Mouse (Mus musculus) megakaryocyte, adult 5-6 weeks (primary cell): ENCODE measurements around the gene Enox1. TPM values are rescaled to one million over a fixed set of nuclear protein-coding genes. Genes with fewer than 3 reads are reported as not detected.

ENCODE experiments used
- ATAC-seq: 2 replicates; pipeline ENCODE4 v1.8.0; 2016; ENCODE audit warnings: mild to moderate bottlenecking, inconsistent platforms; ENCODE audit not compliant: poor library complexity, severe bottlenecking
- total RNA-seq, 2 experiments: library from RNA; stranded (forward) in 1 of 2; stranded (reverse) in 1 of 2; fragments of 153-499, 151-499 nt in 1 of 2; fragments of 221-1000, 200-1000 nt in 1 of 2; gene quantifications; 2 replicates each; pipeline versions ENCODE4 v1.2.3 to v1.2.4; 2015 to 2017

Enox1 gene
- total RNA-seq, 2 experiments from 2014 or later, result not detected

DNA sequence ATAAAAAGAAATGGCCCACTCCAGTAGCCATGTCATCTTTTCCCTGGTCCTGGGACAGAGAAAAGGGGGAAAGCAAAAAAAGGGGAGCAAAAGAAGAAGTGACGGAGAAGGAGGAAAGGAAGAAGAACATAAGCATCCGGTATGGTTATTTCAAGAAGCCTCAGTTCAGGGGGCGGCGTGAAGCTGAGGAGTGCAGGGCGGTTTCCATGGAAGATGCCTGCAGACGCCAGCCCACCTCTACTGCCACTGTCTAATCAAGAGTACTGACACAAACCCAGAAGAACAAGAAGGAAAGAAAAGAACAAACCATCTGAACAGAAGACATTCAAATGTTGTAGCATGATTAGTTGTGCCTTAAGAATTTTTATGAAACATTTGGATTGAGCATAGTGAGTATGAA is 490.5 kb downstream of the Enox1 start:
- no peak for ATAC-seq

- ATAC-seq, result no peak
Observed at GRCm38 (mm10) chr14:77648305-77648704, 491.7 kb downstream of the Enox1 start.

- ATAC-seq, result no peak
Observed at GRCm38 (mm10) chr14:77658739-77659138, 502.2 kb downstream of the Enox1 start.

DNA sequence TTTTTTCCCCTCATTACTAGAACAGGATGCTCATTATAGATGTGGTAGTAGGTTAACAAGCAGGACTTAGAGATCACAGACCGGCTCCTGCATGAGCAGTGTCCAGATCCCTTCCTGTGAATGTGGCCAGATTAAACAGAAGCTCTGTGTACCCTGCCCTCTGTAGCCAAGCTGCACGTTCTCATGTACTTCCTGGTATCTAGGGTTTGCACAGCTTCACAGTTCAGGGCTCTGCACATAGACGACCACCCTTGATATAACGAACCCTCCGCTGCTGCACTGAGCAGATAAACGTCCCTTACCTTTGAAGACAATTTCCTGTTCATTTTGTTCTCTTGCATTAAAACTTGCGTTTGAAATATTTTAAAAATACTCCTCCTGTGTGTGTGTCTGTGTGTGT is 505.7 kb downstream of the Enox1 start:
- ATAC-seq, result no peak

DNA sequence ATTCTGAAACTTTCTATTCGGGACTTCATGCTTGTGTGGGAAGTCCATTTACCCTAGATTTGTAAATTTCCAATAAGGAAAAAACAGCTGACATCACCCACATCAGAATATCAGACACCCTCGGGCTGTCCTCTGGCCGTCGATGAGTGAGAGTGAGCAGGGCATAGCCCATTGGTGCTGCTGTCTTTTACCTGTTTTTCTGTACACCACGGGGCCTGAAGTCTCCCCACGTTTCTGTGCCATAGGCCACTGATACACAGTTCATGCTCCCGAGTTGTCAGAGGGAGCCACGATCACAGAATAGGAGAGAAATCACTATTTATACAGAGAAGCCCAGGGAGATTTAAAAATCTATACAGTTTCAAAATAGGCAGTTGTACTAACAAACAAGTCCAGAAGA is 506.4 kb downstream of the Enox1 start:
- no peak for ATAC-seq

DNA sequence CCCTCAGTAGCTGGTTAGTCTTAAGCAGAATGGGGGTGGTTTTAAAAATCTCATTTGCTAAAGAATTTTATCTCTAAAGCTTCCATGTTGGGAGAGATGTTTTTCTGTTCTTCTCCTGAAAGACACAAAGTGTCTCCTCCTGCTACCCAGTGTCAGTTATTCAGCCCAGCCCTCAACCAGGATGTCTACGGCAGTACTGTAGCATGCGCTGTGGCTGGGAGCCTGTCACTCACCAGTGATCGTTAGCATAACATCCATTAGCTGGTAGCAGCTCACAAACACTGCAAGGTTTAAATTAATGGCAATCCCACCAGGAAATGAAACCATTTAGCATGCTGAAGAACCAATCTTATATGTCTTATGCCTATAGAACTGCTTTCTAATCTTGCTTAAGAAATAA is 511.5 kb downstream of the Enox1 start:
- no peak for ATAC-seq

DNA sequence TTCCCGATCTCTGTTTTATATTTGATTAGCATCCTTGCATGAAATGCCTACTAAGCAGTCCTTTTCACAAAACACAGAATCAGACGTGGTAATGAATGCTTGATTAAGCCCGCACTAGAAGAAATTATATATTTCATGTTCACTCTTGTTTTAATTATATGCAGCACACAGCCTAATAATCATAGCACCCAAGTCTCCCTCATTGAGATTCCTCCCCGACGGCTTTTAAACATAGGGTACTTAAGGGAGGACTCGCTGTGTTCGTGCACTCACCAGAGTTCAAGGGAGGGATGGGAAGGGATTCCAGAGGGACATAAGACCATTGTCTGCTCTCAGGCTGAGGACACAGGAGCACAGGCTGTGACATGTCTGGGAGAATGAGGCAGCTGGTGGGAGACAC is 512.9 kb downstream of the Enox1 start:
- ATAC-seq, result no peak

- no peak for ATAC-seq
Observed at GRCm38 (mm10) chr14:77670945-77671344, 514.4 kb downstream of the Enox1 start.

GRCm38 (mm10) chr14:77671961-77672360 is 515.4 kb downstream of the Enox1 start:
- ATAC-seq, result no peak

GRCm38 (mm10) chr14:77673138-77673537 is 516.6 kb downstream of the Enox1 start:
- ATAC-seq, result no peak

- no peak for ATAC-seq
Observed at GRCm38 (mm10) chr14:77677951-77678350, 521.4 kb downstream of the Enox1 start.

GRCm38 (mm10) chr14:77679877-77680276 is 523.3 kb downstream of the Enox1 start:
- ATAC-seq, result no peak

GRCm38 (mm10) chr14:77682888-77683555 is 526.5 kb downstream of the Enox1 start:
- no peak for ATAC-seq

DNA sequence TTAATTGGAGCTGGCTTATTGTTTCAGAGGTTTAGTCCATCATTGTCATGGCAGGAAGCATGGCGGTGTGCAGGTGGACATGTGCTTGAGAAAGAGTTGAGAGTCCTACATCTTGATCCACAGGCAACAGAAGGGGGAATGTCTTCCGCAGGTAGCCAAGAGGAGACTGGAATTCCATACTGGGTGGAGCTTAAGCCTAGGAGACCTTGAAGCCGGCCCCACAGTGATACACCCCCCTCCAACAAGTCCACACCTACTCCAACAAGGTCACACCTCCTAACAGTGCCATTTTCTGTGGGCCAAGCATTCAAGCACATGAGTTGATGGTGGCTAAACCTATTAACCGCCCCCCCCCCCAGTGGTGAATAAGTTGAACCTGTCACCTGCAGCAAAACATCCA is 533.3 kb downstream of the Enox1 start:
- ATAC-seq, result no peak

DNA sequence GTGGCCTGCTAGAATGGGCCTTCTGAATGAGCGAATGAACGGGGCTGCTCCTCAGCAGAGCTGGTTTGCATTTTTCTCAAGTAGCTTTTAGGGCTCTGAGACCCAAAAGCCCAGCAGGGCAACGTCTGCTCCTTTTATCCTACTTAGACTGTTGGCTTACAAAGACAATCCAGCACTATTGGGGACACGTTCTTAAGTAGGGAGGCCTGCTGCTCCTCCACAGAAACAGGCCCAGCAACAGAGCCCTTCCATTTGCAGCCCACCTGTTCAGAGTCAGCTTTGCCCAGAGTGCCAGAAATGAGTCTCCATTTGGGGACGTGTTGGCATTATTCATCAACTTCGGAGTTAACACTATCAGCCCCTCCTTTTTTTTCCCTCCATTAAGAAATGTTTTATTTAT is 548.4 kb downstream of the Enox1 start:
- no peak for ATAC-seq

DNA sequence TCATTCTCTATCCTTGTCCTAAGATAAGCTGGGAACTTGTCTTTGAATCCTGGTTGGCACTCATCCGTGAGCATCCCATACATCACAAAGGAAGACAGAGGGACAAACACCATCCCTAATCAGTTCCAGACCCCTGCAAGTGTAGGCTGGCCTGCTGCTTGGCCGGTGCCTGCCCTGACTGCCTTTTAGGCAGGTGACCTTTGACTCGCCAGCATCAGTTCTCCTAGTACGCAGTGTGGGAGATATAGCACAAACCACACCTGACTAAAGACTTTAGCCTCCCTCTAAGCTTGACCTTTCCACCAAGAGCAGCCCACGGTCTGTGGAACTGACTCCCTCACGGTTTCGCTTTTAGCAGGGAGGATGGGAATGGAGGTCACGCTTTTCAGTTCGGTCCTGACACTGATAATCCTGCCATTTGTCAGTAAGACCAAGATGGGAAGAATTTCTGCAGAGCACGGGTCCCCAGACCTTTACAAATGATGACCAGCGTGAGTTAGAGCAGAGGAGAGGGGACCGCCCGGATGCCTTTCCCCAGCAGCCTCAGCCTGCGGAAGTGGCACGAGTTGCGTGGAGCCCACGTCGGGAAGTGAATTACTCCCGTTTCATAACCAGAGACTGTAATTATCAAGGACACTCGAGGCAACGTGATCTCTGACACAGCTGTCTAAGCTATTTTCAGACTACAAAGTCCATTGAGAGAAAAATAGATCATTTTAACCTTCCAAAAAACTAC is 550.1 kb downstream of the Enox1 start:
- no peak for ATAC-seq

DNA sequence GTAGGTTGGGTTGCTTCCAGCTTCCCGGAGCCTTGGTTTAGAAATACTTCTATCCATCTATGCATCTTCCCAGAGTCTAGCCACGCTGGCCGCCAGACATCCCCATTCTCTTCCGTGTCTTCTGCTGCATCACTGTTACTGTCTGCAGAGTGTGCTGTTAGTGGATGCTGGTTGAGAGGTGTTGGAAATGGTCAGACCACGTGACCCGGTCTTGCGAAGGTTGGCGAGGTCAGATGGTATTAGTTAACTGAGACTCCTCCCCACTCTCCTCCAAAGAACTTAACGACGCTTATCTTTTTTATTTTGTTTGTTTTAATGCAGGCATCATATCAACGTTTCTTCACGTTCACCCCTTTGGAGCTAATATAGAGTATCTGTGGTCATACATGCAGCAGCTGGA is 550.7 kb downstream of the Enox1 start:
- ATAC-seq, result no peak

- no peak for ATAC-seq
Observed at GRCm38 (mm10) chr14:77708354-77709150, 552.0 kb downstream of the Enox1 start.

DNA sequence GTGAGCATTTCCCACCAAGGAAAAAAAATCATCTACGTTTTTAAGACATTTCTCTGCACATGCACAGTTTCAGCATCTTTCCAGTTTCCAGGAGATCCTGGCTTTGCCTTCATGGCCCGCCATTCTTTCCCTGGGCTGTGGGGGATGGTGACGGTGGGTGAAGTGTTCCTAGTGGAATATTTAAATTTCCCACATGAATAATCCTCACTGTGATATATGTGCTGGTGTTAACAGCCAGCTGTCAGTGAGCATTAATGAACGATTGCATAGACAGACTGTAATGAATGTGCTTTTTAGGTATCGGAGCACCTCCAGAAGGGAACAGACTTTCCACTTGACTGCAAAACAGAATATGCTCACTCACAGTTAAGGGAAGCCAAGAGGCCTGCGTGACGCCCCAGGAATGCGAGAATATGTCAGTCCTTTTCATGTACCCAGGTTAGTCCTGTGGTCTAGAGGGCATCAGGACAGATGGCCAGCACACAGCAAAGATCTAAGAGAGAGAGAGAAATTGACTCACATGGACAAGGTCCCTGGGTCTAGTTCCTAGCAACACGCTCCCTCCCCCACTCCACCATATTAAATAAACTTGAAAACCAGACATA is 558.5 kb downstream of the Enox1 start:
- ATAC-seq, result no peak

DNA sequence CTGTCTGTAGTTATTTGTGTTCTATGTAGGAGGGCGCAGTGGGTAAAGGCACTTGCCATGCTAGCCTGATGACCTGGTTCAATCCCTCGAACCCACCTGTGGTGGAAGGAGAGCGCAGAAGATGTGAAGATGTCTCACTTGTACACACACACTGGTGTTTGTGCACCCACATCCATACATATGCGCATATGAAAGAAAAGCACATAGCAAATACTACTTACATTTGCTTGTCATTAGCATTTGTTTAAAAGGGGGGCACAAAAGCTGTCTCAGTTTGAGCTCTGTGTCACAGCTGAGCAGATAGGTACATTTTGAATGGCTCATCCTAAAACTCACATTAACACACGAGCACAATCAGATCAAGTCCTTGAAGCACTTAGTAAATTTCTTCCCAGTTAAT is 560.4 kb downstream of the Enox1 start:
- no peak for ATAC-seq

- no peak for ATAC-seq
Observed at GRCm38 (mm10) chr14:77718814-77719213, 562.3 kb downstream of the Enox1 start.
